Mouse (Mus musculus) mature B cell (primary cell): ENCODE measurements around the gene Col23a1.
"Not testable (repeated sequence)": the region's sequence is repeated elsewhere in the genome, so short reads cannot be mapped to it uniquely, and the experiment has no call there.

Experiments
- in situ Hi-C: fragments of 300-500 bp; cut with MboI; formaldehyde crosslinking; loops from 2 replicates; pipeline ENCODE4 v1.14.3; 2019

Col23a1 gene

DNA sequence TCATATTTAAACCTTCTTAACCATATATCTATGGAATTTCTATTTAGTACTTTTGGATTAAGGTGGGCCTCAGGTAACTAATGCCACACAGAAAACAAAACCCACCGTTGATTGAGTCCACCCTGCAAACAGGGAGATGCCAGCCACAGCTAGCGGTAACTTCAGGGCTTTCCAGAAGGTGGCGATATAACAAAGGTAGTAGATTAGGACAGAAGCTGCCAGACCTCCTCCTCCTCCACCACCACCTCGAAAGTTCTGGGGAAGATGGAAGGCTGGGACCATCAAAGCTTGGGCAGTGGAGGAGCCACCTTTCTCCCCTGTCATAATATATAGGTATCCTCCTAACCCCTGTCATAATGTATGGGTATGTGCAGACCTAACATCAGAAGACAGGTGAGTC lies 328.0 kb downstream of the Col23a1 start:
- in situ Hi-C loops = loop anchor here (5.0 kb wide), 1 partner anchor 65 kb away; no protein-coding TSS in a partner anchor

DNA sequence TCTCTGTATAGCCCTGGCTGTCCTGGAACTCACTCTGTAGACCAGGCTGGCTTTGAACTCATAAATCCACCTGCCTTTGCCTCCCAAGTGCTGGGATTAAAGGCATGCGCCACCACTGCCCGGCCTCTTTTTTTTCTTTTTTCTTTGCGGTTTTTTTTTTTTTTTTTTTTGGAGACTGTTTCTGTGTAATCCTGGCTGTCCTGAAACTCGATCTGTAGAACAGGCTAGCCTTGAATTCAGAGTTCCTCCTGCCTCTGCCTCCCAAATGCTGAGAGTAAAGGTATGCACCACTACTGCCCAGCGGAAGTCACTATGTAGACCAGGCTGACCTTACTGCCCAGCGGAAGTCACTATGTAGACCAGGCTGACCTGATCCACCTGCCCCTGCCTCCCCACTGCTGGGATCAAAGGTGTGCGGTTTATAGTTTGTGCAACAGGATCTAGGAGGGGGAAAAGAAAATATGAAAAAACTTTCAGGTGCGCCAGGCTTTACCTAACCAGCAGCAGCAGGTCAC lies 329.2 kb downstream of the Col23a1 start:
- in situ Hi-C loops = loop anchor here (5.0 kb wide), 1 partner anchor 63 kb away; no protein-coding TSS in a partner anchor

DNA sequence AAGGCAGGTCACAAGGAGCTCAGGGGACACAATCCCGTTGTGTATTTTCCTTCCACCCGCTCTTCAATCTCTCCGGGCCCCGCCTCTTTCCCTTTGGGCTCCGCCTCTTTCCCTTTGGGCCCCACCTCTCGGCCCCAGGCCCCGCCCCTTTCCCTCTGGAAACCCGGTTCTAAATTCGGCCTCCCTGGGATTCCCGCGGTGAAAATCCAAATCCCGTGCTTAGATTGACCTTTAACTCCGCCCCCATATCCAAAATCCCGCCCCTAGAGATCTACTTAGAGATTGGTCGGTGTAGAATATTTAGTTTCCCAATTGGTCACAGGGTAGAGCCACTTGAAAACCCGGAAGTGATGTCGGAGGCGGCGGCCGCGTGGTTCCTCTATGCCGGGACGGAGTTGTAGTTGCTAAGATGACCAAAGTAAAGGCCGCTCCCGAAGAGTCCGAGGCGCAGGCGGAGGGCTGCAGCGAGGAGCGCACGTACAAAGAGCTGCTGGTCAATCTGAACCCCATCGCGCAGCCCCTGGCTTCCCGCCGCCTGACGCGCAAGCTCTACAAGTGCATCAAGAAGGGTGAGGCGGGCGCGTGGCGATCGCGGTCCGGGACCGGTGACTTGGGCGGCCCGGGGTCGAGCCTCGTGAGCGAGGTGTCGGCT lies 329.8 kb downstream of the Col23a1 start, which contains the start of gene Nhp2:
Gene Nhp2, plus strand, starts transcription at position 327 of the 652 bp plus-strand sequence.
- in situ Hi-C loops = loop anchor here (5.0 kb wide), 1 partner anchor 63 kb away; no protein-coding TSS in a partner anchor

DNA sequence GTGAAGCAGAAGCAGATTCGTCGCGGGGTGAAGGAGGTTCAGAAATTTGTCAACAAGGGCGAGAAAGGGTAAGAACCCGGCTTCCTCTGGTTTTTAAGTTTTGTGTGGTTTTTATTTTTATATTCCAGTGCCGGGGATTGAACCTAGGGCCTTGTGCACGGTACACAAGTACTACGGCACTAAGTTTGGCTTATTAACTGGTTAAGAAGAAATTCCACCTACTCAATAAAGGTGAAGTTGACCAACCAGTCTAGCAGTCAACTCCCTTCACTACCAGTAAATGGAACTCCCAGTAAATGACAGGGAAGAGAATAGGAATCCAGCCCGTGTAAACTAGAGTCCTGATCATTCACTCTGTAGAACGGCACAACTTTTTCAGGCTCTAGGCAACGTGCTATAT lies 330.4 kb downstream of the Col23a1 start:
- in situ Hi-C loops = no loop called here

DNA sequence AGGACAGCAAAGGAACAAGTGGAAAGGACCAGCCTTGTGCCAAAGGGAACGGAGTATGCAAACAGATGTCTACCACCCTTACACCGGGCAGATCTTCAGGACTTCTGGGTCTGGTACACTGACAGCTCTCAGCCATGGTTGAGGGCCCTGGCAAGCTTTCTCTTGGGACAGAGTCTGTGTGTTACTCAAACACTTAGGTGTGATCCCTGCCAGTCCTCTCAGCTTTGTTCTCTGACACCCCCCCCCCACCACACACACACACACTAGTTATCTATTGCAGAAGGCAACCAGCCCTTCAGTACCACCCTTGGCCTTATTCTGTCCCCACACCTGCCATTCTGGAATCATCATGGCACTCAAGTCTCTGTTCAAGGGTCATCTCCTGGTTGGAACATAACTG lies 332.1 kb downstream of the Col23a1 start:
- in situ Hi-C loops = no loop called here

DNA sequence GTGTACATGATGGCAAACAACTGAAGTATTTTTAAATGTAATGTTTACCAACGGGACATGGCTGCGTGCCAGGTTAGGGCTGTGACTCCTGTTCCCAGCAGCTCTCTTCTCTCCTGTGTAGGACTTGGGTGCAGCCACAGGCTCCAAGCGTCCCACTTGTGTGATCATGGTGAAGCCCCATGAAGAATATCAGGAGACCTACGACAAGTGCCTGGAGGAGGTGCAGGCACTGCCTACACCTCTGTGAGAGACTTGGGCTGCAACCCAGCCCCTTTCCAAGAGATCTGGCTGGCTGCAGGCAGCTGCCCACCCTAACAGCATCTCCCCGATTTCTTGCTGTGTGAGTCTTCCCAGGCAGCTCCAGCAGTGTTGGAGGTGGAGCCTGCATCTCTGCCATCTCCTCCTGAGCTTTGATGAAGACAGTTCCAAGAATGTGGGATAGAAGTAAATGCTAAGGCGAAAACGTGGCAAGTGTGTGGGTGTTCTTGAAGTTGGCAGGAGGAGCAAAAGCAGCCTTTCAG lies 333.3 kb downstream of the Col23a1 start:
- in situ Hi-C loops = no loop called here

DNA sequence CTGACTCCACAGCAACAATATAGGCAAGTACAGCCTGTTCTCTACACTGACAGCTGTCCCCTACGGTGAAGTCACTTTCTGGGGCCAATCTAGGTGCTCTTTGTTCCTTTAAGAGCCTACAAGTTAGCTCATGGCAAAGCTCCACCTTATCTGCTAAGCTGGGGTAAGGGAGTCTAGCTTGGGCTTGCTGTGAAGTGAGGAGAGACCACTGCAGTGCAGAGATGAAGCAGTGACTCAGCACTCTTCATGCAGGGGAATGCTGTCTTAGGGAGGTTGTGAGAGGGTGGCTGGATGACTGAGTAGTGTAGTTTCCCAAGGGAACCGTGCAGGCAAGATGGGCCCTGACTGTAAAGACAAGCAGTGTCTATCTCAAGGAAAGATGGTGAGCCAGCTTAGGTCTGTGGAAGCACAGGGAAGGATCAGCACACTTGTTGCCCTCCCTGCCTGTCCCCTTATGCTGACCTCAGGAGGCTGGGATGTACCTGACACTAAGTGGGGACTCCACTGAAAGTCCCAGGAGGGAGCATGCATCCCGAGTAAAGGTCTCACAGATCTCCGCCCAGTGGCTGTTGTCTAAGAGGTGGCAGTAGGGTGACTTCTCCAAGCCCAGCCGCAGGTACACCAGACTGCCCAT lies 335.6 kb downstream of the Col23a1 start:
- in situ Hi-C loops = no loop called here

DNA sequence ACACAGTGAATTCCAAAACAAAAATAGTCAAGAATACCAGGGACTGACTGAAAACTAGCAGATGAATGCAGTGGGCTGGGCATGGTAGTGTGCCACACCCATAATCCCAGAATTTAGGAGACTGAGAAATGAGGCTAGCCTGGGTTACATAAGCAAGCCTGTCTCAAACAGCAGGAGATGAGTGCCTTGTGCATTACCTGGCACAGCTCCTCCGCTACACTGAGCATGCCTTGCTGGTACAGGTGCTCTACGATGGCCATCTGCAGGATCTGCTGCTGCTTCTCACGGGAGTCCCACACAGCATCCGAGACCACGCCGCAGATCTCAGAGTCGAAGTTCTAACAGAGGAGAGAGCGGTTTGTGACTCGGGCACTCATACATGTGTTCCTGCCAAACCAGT lies 337.7 kb downstream of the Col23a1 start:
- in situ Hi-C loops = no loop called here

DNA sequence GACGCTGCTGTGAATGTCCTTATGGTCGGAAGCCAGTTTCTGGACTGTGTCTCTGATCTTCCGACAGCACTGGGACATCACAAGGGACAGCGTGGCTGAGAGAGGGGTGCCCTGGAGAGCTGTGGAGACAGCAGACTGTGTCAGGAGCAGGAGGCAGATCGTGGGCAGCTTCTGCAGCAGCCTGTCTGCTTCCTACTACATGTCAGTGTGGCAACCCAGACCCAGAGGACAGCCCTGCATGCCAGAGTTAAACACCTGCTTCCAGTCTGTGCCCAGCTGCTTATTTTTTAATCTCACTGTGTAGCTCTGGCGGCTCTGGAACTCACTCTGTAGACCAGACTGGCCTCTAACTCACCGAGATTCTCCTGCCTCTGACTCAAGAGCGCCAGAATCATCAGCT lies 338.2 kb downstream of the Col23a1 start:
- in situ Hi-C loops = no loop called here

DNA sequence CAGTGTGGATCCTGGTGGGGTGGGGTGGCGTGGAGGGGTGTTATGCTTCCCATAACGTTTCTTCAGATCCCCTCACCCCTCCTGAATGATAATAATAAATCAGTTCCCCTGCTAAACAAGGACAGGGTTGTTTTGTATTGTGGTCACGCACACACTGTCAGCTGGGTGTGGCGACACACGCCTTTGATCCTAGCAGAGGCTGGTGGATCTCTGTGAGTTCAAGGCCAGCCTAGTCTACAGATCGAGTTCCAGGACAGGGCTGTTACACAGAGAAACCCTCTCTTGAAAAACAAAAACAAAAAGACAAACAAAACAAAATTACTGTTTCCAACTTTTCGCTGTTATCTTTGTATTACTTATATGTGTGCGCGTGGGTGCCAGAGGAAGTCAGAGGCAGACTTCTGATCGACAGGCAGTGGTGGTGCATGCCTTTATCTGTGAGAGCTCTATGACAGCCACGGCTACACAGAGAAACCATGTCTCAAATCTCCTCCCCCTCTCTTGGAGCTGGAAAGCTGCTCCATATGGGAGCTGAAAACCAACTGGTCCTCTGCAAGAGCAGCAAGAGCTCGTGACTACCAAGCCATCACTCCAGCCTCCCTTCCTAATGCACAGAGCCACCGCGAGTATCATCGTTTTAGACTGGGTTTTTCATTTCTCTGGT lies 340.1 kb downstream of the Col23a1 start:
- in situ Hi-C loops = no loop called here

DNA sequence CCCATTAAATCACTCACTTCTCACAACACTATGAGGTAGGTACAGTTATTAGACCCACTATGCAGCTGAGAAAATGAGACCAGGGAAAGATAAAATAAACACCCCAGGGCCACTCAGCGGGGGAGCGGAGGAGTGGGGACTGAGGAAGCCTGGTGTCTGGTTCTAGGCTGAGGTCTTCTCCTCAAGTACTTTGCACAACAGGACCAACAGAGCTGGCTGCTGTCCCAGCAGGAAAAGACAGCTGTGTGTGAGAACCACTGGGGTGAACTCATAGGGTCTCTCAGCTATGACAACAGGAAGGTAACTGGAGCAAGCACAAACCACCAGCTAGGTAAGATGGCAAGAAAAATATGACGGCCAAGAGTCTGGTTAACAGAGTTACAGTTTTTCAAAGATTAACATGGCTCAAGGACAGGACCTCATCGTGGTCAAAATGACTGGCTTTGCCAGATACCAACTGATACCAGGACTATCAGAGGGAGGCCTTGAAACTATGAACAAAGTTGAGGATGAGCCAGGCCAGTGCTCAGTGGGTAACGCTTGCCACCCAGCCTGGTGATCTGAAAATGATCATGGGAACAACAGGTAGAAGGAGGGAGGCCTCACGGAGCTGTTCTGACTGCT lies 342.5 kb downstream of the Col23a1 start:
- in situ Hi-C loops = no loop called here

DNA sequence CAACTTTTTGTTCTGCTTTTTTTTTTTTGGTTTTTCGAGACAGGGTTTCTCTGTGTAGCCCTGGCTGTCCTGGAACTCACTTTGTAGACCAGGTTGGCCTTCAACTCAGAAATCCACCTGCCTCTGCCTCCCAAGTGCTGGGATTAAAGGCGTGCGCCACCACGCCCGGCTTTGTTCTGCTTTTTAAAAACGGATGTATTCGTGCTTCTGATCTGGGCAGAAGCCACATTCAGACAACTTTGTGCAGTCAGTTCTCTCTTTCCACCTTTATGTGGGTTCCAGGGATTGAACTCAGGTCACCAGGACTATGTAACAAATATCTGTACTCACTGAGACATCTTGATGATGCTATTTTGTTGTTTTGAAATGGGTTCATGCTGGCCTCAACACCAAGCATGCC lies 343.5 kb downstream of the Col23a1 start:
- in situ Hi-C loops = not testable (repeated sequence)
